Mouse (Mus musculus) c-Kit-positive CD71-positive TER-119-positive erythroid progenitor cells, embryonic 14.5 days (primary cell): ENCODE measurements at regions not wholly inside any gene's neighbourhood (a gene's known extent, or its start where the extent isn't known, plus 50 kb on each side); places are given as distances from the start of the nearest gene placed in this dataset.

ENCODE experiments used
- DNase-seq: peaks from one replicate; pipeline ENCODE4 v3.0.0-alpha.2; 2013; ENCODE audit warnings: low spot score

DNA sequence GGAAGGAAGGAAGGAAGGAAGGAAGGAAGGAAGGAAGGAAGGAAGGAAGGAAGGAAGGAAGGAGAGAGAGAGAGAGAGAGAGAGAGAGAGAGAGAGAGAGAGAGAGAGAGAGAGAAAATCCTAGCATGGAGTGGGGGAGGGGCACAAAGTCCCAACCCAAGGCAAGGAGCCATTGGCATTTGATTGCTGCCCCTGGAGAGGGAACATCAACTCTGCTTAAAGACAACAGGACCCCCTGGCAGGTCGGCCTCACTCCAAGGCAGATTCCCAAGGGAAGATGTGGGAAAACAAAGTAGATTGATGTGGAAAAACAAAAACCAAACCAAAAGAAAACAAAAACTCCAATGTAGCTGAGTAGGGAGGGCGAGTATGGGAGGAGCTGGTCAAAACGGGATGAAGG, 49.9 kb upstream of the Fzd10 start:
- DNase-seq: no peak

DNA sequence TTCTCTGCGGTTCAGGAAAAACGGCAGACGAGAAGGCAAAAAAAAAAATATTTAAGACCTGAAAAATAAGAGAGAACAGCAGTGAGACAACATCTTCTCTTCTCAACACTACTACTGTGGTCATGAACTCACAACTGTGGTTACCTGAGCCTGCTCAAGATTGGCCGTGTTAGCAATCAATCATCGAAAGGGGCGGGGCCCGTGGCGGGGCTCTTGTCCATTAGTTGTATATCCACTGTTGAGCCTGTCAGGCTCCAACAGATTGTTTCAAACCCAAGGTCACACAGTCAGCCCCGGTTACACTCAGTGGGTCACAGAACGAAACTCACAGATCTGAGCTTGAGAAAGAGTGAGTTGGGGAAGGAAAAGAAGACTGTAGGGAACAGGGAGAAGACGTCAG, 50.8 kb upstream of the Fzd10 start:
- no peak for DNase-seq

DNA sequence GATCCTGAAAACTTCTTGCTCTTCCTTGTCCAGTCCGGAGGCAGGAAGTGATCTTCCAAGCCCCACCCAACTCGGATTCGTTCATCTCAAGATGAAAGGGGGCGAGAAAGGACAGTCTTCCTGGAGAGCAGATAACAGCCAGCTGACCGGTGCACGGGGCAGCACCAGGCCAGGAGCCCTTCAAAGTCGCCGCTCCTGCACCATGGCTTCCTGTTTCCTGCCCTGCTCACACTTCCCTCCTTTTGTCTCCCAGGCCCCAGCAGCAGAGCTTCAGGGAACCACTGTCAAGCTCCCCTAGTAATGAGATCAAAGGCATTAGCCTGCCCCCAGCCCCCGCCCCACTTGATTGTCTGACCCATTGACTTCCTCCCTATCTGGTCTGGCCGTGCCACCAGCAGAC, 58.6 kb upstream of the Fzd10 start:
- no peak for DNase-seq

DNA sequence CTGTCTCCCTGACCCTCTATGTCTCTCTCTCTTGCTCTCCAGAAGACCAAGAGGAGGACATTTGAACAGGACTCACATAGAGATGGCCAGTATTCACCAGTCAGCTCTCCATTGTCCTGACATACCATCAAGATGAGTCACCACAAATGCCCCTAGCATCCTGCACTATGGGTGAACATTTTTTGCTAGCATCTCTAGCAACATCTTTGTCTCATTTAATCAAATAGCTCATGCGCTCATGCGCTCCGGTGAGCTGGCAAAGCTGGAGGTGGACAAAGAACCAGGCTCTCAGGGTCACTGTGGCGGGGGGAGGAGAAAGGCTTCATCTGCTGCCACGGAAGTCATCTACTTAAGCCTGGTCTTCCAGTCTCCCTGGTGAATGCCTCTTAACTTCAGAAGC, 62.0 kb upstream of the Fzd10 start:
- no peak for DNase-seq

DNA sequence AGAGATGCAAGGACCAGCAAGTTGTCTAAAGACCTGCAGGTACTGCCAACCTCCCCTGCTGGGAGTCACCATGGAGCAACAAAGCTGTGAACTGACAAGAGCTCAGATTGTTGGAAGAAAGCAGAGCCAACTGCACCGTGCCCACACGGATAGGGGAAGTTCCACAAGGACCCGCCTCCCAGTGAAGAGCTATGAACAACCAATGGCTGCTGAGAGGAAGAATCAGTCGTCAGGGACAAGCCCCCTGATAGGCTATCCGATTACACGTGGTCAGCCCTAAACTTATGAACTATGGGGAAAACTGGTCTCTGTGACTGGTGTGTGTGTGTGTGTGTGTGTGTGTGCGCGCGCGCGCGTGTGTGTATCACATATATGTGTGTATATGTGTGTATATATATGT, 63.4 kb upstream of the Fzd10 start:
- DNase-seq: no peak

DNA sequence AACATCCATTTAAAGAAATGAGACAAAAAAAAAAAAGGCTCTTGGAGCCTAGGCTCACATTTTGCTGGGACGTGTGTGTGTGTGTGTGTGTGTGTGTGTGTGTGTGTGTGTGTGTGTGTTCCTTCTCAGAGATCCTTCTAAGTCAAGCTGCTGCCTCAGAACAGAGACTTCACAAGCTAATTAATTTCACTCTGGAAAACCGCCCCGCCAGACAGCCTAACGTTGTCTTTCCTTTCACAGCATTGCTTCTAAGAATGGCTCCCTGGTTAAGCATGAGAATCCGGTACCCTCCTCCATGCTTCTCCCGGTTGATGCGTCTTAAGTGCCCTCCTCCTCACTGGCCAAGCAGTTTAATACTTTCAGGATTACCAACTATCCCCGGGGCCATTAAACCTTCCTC, 64.3 kb upstream of the Fzd10 start:
- no peak for DNase-seq

DNA sequence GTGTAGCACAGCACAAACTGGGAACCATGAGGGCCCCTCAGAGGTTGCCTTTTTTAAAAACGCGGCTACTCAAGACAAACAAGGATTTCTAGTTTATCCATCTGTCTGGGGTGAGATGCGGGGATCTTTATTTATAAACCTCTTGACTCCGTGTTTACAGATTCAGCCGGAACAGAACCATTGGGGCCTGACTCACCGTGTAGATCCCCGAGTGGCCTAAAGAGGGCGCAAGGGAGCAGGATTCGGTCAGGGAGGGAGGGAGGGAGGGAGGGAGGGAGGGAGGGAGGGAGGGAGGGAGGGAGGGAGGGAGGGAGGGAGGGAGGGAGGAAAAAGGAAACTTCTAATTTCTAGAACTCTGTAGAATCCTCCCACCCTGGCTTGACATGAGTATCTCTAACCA, 73.4 kb upstream of the Fzd10 start:
- no peak for DNase-seq

DNA sequence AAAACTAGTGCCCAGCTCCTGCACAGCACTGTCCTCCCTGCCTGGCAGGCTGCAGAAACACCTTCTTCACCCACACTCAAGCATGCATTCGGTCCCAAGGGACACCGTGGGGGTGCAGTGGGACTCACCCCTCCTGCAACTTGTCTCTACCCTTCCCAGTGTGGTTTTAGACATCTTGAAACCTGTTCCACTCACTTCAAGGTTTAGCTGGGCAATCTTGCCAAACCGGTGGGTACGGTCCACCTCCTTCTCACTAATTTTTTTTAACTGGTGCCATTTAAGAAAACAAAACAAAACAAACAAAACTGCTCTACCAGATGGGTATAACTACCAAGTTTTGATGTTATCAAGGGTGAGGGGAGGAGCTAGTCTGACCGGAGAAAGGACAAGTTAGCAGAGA, 74.2 kb upstream of the Fzd10 start:
- no peak for DNase-seq

DNA sequence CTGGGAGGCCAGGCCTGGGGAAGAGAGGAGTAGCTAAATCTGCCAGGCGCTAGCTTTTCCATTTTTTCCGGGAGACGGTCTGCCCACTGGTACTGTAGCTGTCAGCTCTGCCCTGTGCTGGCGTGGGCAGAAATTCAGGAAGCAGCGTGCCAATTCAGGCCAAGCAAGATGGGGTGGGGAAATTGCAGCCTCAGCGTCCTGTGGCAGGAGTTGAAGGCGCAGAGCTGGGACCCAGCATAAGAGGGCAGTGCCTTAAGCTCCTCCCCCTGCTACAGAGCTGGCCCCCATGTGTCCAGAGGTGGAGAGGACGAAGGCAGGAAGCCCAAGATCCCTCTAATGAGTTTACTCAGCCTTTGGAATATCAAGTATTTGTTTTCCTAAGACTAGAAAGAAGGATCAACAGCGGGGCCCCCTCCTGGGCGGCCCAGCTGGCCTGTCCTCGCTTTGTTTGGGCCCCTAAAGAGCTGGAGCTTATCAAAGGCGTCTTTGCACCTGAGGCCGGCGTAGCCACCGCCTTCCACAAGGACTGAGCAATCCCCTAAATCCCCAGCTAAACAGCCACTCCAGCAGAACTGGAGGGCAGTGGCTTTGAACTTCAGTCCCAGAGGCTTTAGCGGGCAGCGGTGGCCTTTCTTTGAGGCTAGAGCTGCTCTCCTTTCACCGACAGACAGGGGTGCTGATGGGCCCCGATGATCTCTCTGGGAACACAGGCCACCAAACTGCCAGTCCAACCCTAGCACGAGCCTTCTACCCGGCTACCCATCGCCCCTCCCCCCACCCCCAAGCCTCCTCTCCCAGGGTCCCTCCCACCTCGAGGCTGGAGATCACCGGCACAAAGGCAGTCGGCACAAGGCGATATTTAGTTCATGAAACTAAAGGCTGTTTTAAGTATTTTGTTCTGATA, 76.0 kb upstream of the Fzd10 start:
- DNase-seq: no peak

DNA sequence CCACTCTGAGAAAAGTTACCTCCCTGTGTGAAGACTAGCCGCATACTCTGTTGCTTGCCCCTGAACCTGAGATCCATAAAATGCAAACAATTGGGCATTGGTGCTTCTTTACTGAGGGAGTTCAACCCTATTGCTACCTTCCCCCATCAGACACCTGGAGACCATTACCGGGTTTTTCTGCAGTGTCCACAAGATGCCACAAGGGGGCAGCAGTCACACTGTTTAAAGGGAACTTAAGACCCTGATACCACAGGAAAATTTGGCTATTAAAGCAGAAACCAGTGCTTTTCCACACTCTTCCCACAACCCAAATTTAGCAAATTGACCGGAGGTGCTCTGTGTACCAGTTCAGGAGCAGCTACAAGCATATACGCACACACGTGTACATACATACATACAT, 78.0 kb upstream of the Fzd10 start:
- no peak for DNase-seq

DNA sequence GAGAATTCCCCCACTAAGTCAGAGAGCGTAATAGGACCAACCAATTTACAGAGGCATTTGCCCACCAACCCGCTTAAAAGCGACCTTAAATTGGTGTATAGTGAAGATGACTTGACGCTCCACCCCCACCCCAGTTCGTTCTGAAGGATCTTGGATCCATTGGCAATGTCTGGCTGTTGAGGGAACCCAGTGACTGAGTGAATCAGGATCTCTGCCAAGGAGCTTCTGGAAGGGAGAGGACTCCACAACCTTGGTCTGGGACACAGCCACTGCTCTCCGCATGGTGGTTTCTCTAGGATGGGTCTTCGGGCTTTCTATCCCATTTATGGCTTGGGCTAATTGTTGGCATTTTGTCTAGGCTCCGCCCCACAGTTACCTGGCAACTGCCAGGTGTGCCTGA, 83.3 kb upstream of the Fzd10 start:
- no peak for DNase-seq

DNA sequence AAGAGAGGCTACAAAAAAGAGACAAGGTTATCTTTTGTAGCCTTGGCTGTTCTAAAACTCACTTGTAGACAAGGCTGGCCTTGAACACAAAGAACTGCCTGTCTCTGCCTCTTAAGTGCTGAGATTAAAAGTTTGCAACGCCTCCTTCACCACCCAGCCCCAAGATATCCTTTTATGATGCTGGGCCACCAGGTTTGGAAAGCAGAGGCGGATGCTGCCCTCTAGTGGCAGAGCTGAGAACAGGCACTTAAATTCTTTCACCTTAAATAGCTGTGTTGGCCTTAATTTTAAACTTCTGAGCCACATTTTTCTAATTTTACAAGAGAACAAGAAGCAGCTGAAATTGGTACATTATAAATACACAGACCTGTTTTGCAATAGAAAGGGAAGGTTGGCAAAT, 82.5 kb upstream of the Tmem132d start:
- DNase-seq: peak; percentile 11

DNA sequence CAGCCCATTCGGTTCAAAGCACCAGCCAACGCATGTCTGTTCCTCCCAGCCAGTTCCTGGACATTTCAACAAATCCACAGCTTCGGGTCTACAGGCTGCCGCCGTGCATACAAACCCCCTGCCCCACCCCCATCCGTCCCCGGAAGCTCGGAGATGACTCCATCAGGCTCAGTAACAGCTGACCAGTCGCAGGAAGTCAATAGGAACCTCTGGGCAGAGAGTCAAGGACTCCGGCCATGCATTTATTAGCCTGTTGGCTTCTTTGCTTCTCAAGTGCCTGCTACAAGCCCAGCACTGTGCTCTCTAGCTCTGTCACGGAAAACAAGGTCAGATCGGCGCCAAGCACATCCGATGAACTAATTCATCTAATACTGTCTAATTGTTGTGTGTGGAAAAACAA, 80.4 kb upstream of the Tmem132d start:
- DNase-seq: no peak

DNA sequence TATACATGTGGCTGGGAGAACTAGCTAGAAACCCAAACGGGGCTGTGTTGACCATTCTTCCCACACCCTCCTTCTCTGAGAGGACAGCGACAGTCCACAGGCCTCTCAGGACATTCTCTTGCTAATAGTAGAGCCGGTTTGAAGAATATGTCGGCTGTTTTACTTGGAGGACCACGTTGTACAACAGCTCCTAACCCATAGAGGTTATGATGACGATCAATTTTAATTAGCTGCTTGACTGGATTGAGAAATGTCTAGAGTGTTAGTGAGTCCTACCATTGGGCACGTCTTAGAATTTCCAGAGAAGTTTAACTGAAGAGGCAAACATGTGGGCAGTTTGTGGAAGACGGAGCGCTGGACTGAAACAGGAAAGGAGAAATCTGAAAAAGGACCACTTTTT, 79.7 kb upstream of the Tmem132d start:
- no peak for DNase-seq

DNA sequence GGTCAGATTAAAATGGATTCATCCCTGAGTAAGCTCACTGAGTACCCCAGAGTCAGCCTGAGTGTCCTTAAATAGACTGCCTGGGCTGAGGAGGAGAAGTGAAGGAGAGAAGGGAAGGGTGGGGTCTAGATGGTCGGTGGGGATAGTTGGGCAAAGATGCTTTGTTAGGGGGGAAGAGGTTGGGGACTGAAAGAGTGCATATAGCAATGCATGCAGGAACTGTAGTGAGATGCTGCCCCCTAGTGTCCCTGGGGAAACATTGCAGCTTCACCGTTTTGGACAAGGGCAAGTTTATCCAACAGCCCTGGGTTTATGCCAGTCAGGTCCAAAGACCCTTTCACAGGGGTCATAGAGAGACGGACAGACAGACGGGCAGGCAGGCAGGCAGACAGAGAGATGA, 71.6 kb upstream of the Tmem132d start:
- DNase-seq: peak; percentile 4

DNA sequence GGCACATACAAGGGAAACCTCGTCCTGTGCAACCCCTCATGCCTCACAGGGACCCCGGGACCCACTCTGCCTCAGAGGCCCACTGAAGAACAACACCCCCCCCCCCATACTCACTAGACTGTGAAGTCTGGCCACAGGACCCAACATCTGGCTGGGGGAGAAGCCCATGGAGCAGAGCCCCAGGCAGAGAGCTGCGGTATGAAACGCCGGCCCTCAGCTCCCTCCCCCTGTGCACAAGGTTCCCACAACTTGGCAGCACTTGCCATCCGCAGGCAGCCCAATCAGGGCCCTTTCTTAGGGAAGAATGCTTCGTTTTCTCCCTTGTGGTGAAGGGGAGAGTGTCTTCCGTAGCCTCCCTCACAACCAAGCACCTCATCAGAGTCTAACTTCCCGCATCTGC, 66.6 kb upstream of the Tmem132d start:
- DNase-seq: no peak

DNA sequence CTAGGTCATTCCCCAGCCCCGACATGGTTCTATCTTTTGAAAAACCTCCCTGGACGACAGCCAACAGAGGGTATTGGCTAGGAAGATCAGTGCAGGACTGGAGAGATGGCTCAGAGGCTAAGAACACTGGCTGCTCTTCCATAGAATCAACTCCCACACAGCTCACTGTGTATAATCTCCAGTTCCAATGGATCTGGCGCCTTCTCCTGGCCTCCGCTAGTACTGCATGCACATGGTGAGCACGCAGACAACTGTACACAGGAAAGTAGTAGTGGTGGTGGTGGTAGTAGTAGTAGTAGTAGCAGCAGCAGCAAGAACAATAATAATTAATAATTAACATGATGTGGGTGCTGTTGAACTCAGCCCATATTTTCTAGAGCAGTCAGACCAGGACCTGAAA, 66.2 kb upstream of the Tmem132d start:
- peak; percentile 3 for DNase-seq

DNA sequence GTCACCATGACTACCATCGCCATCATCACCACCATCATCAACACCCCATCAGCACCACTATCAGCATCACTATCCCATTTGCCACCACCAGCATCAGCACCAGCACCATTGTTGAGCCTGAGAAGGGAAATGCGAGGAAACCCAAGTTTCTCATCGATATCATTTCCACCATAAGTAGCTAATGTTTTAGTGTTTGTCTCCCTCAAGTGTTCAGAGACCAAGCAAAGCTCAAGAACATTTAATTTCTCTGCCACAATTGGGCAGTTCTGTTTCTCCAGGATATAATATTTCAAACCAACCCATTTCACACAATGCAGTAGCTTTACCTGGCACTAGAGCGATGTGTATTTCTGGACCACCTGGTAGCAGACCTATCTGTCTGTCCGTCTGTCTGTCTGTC, 59.7 kb upstream of the Tmem132d start:
- no peak for DNase-seq

DNA sequence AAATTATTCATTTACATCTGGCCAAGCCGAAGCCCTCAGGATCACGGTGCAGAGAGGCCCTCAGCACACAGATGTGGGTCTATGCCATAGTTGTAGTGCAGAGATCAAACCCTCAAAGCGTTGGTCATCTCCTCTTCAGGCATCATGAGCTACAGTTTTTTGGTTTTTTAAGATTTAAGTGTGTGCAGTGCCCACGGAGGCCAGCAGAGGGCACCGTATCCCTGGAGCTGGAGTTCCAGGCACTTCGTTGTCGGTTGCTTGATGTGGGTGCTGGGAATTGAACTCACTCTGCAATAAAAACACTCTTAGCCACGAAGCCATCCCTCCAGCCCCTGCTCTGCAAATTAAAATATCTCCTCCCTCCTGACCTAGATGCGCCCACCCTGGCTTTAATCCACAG, 58.3 kb upstream of the Tmem132d start:
- no peak for DNase-seq

DNA sequence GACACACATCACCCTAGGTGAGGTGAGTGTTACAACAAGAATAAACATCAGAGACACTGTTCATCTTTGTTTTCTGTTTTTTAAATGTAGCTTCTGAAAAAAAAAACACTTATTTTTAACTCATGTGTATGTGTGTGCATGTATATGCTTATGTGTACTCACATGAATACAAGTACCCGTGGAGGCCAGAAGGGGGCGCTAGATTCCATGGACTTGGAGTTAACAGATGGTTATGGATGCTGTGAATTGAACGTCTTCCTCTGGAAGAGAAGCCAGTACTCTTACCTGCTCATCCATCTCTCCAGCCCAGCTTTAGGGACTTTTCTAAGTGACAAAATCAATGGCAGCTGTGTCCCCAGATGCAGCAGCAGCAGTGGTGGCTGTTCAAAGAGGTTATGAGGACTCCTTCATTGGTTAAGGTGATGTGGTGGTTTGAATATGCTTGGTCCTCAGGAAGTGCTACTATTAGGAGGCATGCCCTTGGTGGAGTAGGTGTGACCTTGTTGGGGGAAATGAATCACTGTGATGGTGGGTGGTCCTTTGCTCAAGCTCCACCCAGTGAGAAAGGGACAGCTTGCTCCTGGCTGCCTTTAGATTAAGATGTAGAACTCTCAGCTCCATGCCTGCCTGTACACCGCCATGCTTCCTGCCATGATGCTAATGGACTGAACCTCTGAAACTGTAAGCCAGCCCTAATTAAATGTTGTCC, 56.1 kb upstream of the Tmem132d start:
- DNase-seq: no peak

DNA sequence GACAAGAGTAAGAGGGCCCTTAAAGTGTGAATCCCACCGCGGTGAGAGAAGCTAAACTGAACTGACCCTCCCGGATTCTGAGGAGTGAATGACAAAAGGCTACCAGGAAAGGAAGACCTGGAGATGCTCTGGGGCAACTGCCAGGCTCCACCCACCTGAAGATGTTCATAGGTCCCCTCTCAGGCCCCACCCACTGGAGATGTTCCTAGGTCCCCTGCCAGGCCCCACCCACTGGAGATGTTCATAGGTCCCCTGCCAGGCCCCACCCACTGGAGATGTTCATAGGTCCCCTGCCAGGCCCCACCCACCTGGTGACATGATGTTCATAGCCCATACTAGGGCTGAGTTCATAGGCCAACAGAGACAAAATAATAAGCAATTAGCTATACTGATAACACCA, 54.5 kb upstream of the Tmem132d start:
- DNase-seq: no peak

DNA sequence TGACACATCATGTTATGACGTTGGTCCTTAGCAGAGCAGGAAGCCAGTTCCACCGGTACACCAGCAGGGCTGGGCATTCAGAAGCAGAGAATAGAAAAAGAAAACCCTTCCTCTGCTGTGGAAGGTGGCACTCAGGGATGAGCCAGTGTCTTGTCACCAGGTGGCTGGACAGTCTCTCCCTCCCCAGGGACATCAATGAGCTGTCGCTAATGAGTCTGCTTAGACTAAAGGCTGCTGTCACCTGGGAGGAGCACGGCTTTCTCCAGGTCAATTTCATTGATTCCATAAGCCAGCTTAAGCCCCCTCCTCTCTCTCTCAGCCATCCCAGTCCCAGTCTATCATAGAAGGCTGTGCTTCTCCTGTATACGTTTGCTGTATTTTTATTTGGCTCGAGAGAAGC, 51.2 kb upstream of the Tmem132d start:
- DNase-seq: no peak

DNA sequence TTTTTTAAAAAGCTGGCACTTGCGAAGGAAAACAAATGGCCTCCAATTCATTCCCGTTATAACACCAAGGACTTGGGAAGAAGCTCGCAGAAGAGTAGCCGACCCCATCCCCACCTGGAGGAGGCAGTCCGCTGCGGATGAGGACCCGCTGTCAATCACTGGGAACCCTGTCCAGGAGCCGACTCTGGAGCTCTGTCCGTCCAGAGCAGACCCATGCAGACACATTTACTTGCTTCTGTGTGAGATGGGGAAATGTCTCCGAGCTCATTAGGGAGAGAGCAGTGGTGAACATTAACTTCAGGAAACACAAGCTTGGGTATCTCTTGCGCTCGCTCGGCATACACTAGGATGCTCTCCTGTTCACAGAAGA, 50.5 kb upstream of the Tmem132d start:
- no peak for DNase-seq
